Mouse (Mus musculus): ENCODE measurements around the gene Dph2.

GRCm38 (mm10) chr4:117904094-117904493 is 12.3 kb upstream of the Dph2 start:
- TF ChIP-seq CTCF (IDR thresholded peaks at IDR 0.05; ENCODE audit: borderline replicate concordance, insufficient read depth, low read depth, low read length) (no peak), POLR2A (IDR thresholded peaks at IDR 0.05; ENCODE audit: borderline replicate concordance, insufficient read depth, low read length) (no peak)
